Mouse (Mus musculus): ENCODE measurements around the gene Cabp7.

- TF ChIP-seq CHD2 (IDR thresholded peaks at IDR 0.05; ENCODE audit: low read depth, low read length) (no peak), ZNF384 (IDR thresholded peaks at IDR 0.05; ENCODE audit: low read depth, low read length) (no peak)
Measured at GRCm38 (mm10) chr11:4783116-4783515, 36.5 kb upstream of the Cabp7 start.
